In the genomic region with DNA sequence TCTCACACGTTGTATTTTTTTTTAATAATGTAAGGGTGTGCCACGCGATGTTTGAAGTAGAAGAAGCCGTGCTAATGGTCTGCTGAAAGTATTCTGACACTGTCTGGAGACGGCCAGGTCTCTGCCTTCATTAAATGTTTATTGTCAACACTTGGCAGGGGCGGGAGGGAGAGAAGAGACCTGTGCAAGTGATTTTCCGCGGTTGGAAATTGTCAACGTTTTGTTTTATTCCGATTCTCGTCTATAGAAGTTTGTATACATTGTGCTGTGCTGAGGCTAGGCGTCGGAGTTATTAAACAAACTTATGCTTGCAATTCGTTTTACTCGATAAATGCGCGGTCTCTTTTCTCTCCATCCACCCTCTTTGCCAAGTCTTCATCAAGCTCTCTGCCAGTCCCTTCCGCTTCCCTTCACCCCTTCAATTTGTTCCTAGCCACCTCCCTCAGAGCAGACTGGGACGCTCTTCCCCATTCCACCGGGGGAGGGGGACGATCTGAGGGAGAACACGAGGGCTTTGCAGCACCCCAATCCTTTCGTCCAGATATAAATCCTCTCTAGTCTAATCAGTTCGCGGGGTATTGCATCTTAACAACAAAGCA, we compare ENCODE assay signal across 14 mouse cellular contexts. TPM values are rescaled to one million over a fixed set of nuclear protein-coding genes. Genes with fewer than 3 reads are reported as not detected.
A peak's percentile ranks its signal among the peaks of the same experiment; 100 is the strongest.
DNase-seq lines count a peak whose midpoint lies in the region; ATAC-seq and TF ChIP-seq lines count a peak whose summit lies in the region.
"Had no signal": no experiment of that assay in that cellular context is flagged by ENCODE, and none has a peak within 500 bp of the region (broad histone marks: within the 10 kb centered on the region; RNA-seq: fewer than 3 reads in every experiment).

No protein-coding gene starts in this region.

- peak; percentile 33 for DNase-seq in lung, embryonic 14.5 days
- no peak for DNase-seq in lung, postnatal 14 days
- no peak for DNase-seq in hindbrain, embryonic 14.5 days (ENCODE audit: low spot score)
- DNase-seq in splenic B cell, adult 2 months (ENCODE audit: low read depth, low spot score): peak; percentile 20
- DNase-seq in kidney, adult 9 months: no peak
- DNase-seq in layer of hippocampus, adult 18-20 months (ENCODE audit: low spot score in 2 of 2): no peak
- DNase-seq: cerebellum, adult 11-12 months; gastrocnemius, adult 2 months; heart, postnatal 14 days had no signal

- H3K4me3 ChIP-seq in lung, embryonic 14.5 days (ENCODE audit: low read depth, low read length): no peak overlapping the region
- H3K4me3 ChIP-seq in hindbrain, embryonic 14.5 days (replicated peaks; ENCODE audit: low read length): peak overlapping the region; percentile 25; the same call in 1 of the 2 replicates
- H3K4me3 ChIP-seq in midbrain, embryonic 13.5 days (replicated peaks): peak overlapping the region; percentile 30
- H3K4me3 ChIP-seq in heart, embryonic 12.5 days: no peak overlapping the region
- H3K4me3 ChIP-seq: gastrocnemius, adult 2 months had no signal

- peaks cover 82% of the 10 kb centered on the region for H3K27me3 ChIP-seq in lung, embryonic 14.5 days (ENCODE audit: insufficient read depth, low read length)
- H3K27me3 ChIP-seq in hindbrain, embryonic 14.5 days (ENCODE audit: control insufficient read depth, insufficient read depth, low read length): peaks cover 71% of the 10 kb centered on the region
- peaks cover 73% of the 10 kb centered on the region for H3K27me3 ChIP-seq in midbrain, embryonic 13.5 days
- peaks cover 2% of the 10 kb centered on the region; the same call in 1 of the 2 replicates for H3K27me3 ChIP-seq in splenic B cell, adult 2 months (ENCODE audit: control insufficient read depth, insufficient read depth, low read length, poor library complexity, severe bottlenecking)
- peaks cover 66% of the 10 kb centered on the region for H3K27me3 ChIP-seq in heart, embryonic 12.5 days (replicated peaks)

- no peak overlapping the region for H3K9ac ChIP-seq in lung, embryonic 14.5 days
- no peak overlapping the region; the same call in 1 of the 2 replicates for H3K9ac ChIP-seq in hindbrain, embryonic 14.5 days
- H3K9ac ChIP-seq in midbrain, embryonic 13.5 days (replicated peaks): peak overlapping the region; percentile 48; the same call in 1 of the 2 replicates
- H3K9ac ChIP-seq in heart, embryonic 12.5 days: no peak overlapping the region

- no peak for ATAC-seq in lung, embryonic 14.5 days (ENCODE audit: insufficient read depth)
- 0 out of 2 replicates have a peak, but pooled peaks have one; percentile 14 for ATAC-seq in hindbrain, embryonic 14.5 days (ENCODE audit: low FRiP score)
- peak; percentile 38; the same call in 1 of the 2 replicates for ATAC-seq in midbrain, embryonic 13.5 days
- ATAC-seq in heart, embryonic 12.5 days (ENCODE audit: insufficient number of reproducible peaks, low FRiP score): no peak
- ATAC-seq: Patski had no signal

- H3K27ac ChIP-seq in lung, embryonic 14.5 days (ENCODE audit: low read depth): no peak overlapping the region
- peak overlapping the region; percentile 58; the same call in 1 of the 2 replicates for H3K27ac ChIP-seq in hindbrain, embryonic 14.5 days
- peak overlapping the region; percentile 76 for H3K27ac ChIP-seq in midbrain, embryonic 13.5 days
- no peak overlapping the region for H3K27ac ChIP-seq in heart, embryonic 12.5 days (ENCODE audit: poor library complexity, severe bottlenecking)
- H3K27ac ChIP-seq: gastrocnemius, adult 2 months had no signal

- no peaks in the 10 kb centered on the region for H3K36me3 ChIP-seq in lung, embryonic 14.5 days (ENCODE audit: insufficient read depth)
- H3K36me3 ChIP-seq in hindbrain, embryonic 14.5 days (replicated peaks; ENCODE audit: control insufficient read depth, insufficient read depth): no peaks in the 10 kb centered on the region
- H3K36me3 ChIP-seq in midbrain, embryonic 13.5 days: no peaks in the 10 kb centered on the region
- H3K36me3 ChIP-seq in splenic B cell, adult 2 months (ENCODE audit: control insufficient read depth, insufficient read depth, low read length, poor library complexity, severe bottlenecking): no peaks in the 10 kb centered on the region
- H3K36me3 ChIP-seq in heart, embryonic 12.5 days: no peaks in the 10 kb centered on the region

- WGBS in lung, embryonic 14.5 days: under 1% methylated on average over 25 of the region's 25 CpGs
- WGBS in hindbrain, embryonic 14.5 days: under 1% methylated on average over 25 of the region's 25 CpGs
- WGBS in midbrain, embryonic 13.5 days: under 1% methylated on average over 25 of the region's 25 CpGs
- WGBS in heart, embryonic 12.5 days: under 1% methylated on average over 25 of the region's 25 CpGs

- no peaks in the 10 kb centered on the region for H3K4me1 ChIP-seq in lung, embryonic 14.5 days (ENCODE audit: insufficient read depth)
- peaks cover 5% of the 10 kb centered on the region for H3K4me1 ChIP-seq in hindbrain, embryonic 14.5 days (replicated peaks; ENCODE audit: control insufficient read depth, insufficient read depth, low read length)
- H3K4me1 ChIP-seq in midbrain, embryonic 13.5 days (replicated peaks): peaks cover 18% of the 10 kb centered on the region
- H3K4me1 ChIP-seq in heart, embryonic 12.5 days (replicated peaks): peaks cover 6% of the 10 kb centered on the region

- H3K4me2 ChIP-seq in lung, embryonic 14.5 days: no peak overlapping the region
- H3K4me2 ChIP-seq in hindbrain, embryonic 14.5 days (replicated peaks): peak overlapping the region; percentile 51
- peak overlapping the region; percentile 57 for H3K4me2 ChIP-seq in midbrain, embryonic 13.5 days (replicated peaks)
- H3K4me2 ChIP-seq in heart, embryonic 12.5 days: no peak overlapping the region

- no peaks in the 10 kb centered on the region for H3K9me3 ChIP-seq in lung, embryonic 14.5 days (ENCODE audit: low read depth, low read length)
- H3K9me3 ChIP-seq in hindbrain, embryonic 14.5 days (ENCODE audit: control insufficient read depth, low read length): no peaks in the 10 kb centered on the region
- no peaks in the 10 kb centered on the region for H3K9me3 ChIP-seq in midbrain, embryonic 13.5 days
- no peaks in the 10 kb centered on the region for H3K9me3 ChIP-seq in heart, embryonic 12.5 days (replicated peaks)

- no peak for TF ChIP-seq CTCF in lung, embryonic 14.5 days (IDR thresholded peaks at IDR 0.05; ENCODE audit: low read depth)

RNA-seq across cellular contexts. Expression of a gene that starts 8.2 kb away (rescaled TPM):
- 0.16 and 0.24 TPM in 2 replicates for polyA plus RNA-seq in lung, embryonic 14.5 days (2014; fragmentation: Nextera tagmentation; extraction: Ambion mirVana)
- 44.9 and 49.5 TPM in 2 replicates for polyA plus RNA-seq in hindbrain, embryonic 14.5 days (2014; fragmentation: Nextera tagmentation; extraction: Ambion mirVana)
- polyA plus RNA-seq in midbrain, embryonic 13.5 days (2015; fragmentation: Nextera tagmentation; extraction: Ambion mirVana): 124 and 156 TPM in 2 replicates
- polyA plus RNA-seq in heart, embryonic 12.5 days (2016; fragmentation: Nextera tagmentation; extraction: Ambion mirVana): 0.08 TPM in 1 of 2 replicates, not detected in the other
- total RNA-seq in layer of hippocampus, adult 18-20 months (2021): not detected
- total RNA-seq: left cerebral cortex, adult 18-20 months had no signal
- polyA plus RNA-seq: liver, embryonic 16.5 days had no signal

Comparison
In these comparisons a context has a peak if more than half of its experiments do, and no peak if none do; other contexts are left out.
1. DNase-seq: peak in lung, embryonic 14.5 days (single experiment) and splenic B cell, adult 2 months (single experiment); none in lung, postnatal 14 days (single experiment), hindbrain, embryonic 14.5 days (single experiment), kidney, adult 9 months (single experiment) and layer of hippocampus, adult 18-20 months (0 of 2).
2. ATAC-seq: peak in hindbrain, embryonic 14.5 days (single experiment) and midbrain, embryonic 13.5 days (single experiment); none in lung, embryonic 14.5 days (single experiment) and heart, embryonic 12.5 days (single experiment).
3. H3K27ac ChIP-seq: peak in hindbrain, embryonic 14.5 days (single experiment) and midbrain, embryonic 13.5 days (single experiment); none in lung, embryonic 14.5 days (single experiment) and heart, embryonic 12.5 days (single experiment).
4. H3K4me2 ChIP-seq: peak in hindbrain, embryonic 14.5 days (single experiment) and midbrain, embryonic 13.5 days (single experiment); none in lung, embryonic 14.5 days (single experiment) and heart, embryonic 12.5 days (single experiment).
5. H3K4me3 ChIP-seq: peak in hindbrain, embryonic 14.5 days (single experiment) and midbrain, embryonic 13.5 days (single experiment); none in lung, embryonic 14.5 days (single experiment) and heart, embryonic 12.5 days (single experiment).
6. RNA of a gene that starts 8.2 kb away (polyA plus RNA-seq): 124 to 156 TPM in midbrain, embryonic 13.5 days and 44.9 to 49.5 TPM in hindbrain, embryonic 14.5 days; 0.16 to 0.24 TPM in lung, embryonic 14.5 days and 0.08 TPM in heart, embryonic 12.5 days; every median in the first group is over 10 times any median in the second.